Mouse (Mus musculus) ES-E14 (cell line): ENCODE measurements around the gene Cfap61.

Experiments
- CHD2 ChIP-seq: IDR thresholded peaks from 2 replicates; pipeline ENCODE4 v1.6.1; 2014; ENCODE audit warnings: mild to moderate bottlenecking, low read depth, low read length, inconsistent platforms
- ZNF384 ChIP-seq: IDR thresholded peaks from 2 replicates; pipeline ENCODE4 v1.6.1; 2012; ENCODE audit warnings: low read depth, low read length, inconsistent platforms

GRCm38 (mm10) chr2:146250236-146250904 lies 315.8 kb downstream of the Cfap61 start:
- TF ChIP-seq CHD2 (no peak), ZNF384 (no peak)
